Mouse (Mus musculus) embryonic facial prominence, embryonic 12.5 days (tissue): ENCODE measurements around the gene Slain2. TPM values are rescaled to one million over a fixed set of nuclear protein-coding genes. Genes with fewer than 3 reads are reported as not detected.

Experiments
- polyA plus RNA-seq: library from polyadenylated mRNA; unstranded; fragments of >200 nt; fragmentation: Nextera tagmentation; extraction: Ambion mirVana; gene quantifications from 2 replicates; pipeline ENCODE4 v1.2.1, GENCODE M21; 2016

Gene Slain2
- polyA plus RNA-seq, 1 experiment from 2014 or later: 24.3 TPM

Other genes starting within 250 kb of the Slain2 start
- gene Txk, start 161.5 kb upstream of the Slain2 start, polyA plus RNA-seq: 0.12 TPM in 1 of 2 replicates, not detected in the other
- 3.3 and 5.2 TPM in 2 replicates for gene Tec, start 45.8 kb upstream of the Slain2 start, polyA plus RNA-seq
- gene Gm10135, start 60.4 kb downstream of the Slain2 start, polyA plus RNA-seq: not detected in 2 replicates
- 1.2 and 2.5 TPM in 2 replicates for gene Slc10a4, start 92.6 kb downstream of the Slain2 start, polyA plus RNA-seq